Mouse (Mus musculus) hindbrain, embryonic 10.5 days (tissue): Measurements from ENCODE around the gene Zbtb48. TPM values are rescaled to one million over a fixed set of nuclear protein-coding genes. Genes with fewer than 3 reads are reported as not detected.

ENCODE experiments used
- DNase-seq: peaks from one replicate; pipeline ENCODE4 v3.0.0-alpha.2; 2017; ENCODE audit warnings: low spot score
- H3K27ac ChIP-seq: fragments of 300-500 bp; sonication (generic); 2 replicates; pipeline ENCODE4 v1.5.1; 2016; ENCODE audit warnings: mild to moderate bottlenecking, moderate library complexity
- H3K27me3 ChIP-seq: fragments of 300-500 bp; sonication (generic); 2 replicates; pipeline ENCODE4 v1.6.1; 2016; ENCODE audit warnings: mild to moderate bottlenecking; ENCODE audit not compliant: poor library complexity, insufficient read depth, severe bottlenecking
- H3K36me3 ChIP-seq: fragments of 300-500 bp; sonication (generic); 2 replicates; pipeline ENCODE4 v1.6.1; 2016; ENCODE audit warnings: mild to moderate bottlenecking, moderate library complexity
- H3K4me1 ChIP-seq: fragments of 300-500 bp; sonication (generic); replicated peaks from 2 replicates; pipeline ENCODE4 v1.6.1; 2016; ENCODE audit warnings: mild to moderate bottlenecking
- H3K4me3 ChIP-seq: fragments of 300-500 bp; sonication (generic); 2 replicates; pipeline ENCODE4 v1.5.1; 2016; ENCODE audit warnings: mild to moderate bottlenecking, moderate library complexity
- H3K9me3 ChIP-seq: fragments of 300-500 bp; sonication (generic); 2 replicates; pipeline ENCODE4 v1.6.1; 2016; ENCODE audit warnings: mild to moderate bottlenecking, moderate library complexity
- WGBS: fragments of 180-500 bp; shearing (Covaris S2); methylation state at CpG from one replicate; pipeline ENCODE4 v1.1.7; 2016; 5-methylcytosine and 5-hydroxymethylcytosine counted together
- polyA plus RNA-seq: library from polyadenylated mRNA; unstranded; fragments of >200 nt; fragmentation: Nextera tagmentation; extraction: Ambion mirVana; gene quantifications from 2 replicates; pipeline ENCODE4 v1.2.1, GENCODE M21; 2016

The Zbtb48 gene
- polyA plus RNA-seq, 1 experiment from 2014 or later = 25.9 TPM

DNA sequence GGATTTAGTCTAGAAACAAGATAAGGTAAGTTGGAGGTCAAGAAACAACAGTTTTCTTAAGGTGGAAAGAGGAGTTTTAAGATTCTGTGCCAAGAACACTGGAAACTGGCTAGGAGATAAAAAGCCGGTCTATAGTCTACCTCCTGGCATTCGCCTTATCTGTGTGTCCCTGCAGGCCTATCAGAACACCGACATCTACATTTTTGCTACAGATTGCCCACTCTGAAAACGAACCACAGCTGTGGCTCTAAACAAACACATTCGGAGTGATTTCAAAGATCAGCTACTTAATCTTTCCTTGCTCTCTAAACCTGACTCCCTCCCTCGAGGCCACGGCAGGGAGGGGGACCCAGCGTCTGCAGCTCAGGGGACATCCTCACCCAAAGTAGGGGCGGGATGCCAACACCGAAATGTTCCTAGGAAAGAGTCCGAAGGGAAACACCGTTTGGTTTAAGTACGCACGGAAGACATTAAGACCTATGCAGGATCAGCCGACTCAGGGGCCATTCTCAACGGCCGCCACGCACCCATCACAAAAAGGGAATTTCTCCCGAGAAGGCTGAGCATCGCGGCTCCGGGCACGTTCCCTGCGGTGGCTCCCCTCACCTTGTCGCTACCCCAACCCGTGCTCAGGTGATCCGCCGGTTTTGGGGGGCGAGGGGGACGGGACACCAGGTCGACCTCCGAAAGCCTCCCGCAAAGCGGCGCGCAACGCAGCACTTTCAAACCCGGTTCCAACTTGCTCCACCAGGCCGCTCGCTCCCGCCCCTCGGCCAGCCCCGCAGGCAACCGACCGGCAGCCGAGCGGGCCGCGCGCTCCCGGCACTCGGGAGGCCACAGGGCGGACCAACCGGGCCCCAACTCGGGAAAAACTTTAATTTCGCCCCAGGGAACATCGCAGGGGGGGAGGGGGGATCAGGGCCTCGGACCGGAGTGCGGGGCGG, 33.0 kb downstream of the Zbtb48 start:
- Histone ChIP-seq H3K4me1 (peaks cover 40% of the 10 kb centered on the region), H3K9me3 (no peaks in the 10 kb centered on the region), H3K27ac (peak overlapping the region; percentile 96), H3K36me3 (peaks cover 39% of the 10 kb centered on the region), H3K4me3 (peak overlapping the region; percentile 99), H3K27me3 (0 out of 2 replicates have a peak, but pooled peaks cover 5% of the 10 kb centered on the region)
- WGBS = 1% methylated on average over 61 of the region's 61 CpGs
- peak; percentile 61 for DNase-seq

DNA sequence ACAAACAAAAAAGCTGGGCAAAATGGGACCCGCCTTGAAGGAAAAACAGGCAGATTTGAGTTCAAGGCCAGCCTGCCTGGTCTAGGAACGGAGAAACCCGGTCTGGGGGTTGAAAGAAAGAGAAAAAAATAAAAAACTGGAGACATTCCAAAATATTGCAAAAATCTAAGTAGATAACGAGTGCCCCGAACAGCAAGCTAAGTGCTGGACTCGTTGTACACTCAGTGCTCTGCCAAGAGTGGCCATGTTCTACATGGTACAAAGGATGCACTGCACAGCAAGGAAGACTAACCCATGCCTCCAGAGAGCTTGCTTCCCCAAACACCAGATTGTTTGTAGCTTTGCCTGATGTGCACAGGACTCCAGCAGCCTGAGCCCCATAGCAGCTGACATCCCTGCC, 34.4 kb downstream of the Zbtb48 start:
- no peak overlapping the region for H3K4me3 ChIP-seq
- no peak overlapping the region for H3K27ac ChIP-seq
- no peak for DNase-seq
- no peaks in the 10 kb centered on the region for H3K9me3 ChIP-seq
- peaks cover 39% of the 10 kb centered on the region for H3K36me3 ChIP-seq
- H3K4me1 ChIP-seq = peaks cover 54% of the 10 kb centered on the region
- 0 out of 2 replicates have a peak, but pooled peaks cover 5% of the 10 kb centered on the region for H3K27me3 ChIP-seq
- 92% methylated on average over 6 of the region's 6 CpGs for whole genome bisulfite sequencing

DNA sequence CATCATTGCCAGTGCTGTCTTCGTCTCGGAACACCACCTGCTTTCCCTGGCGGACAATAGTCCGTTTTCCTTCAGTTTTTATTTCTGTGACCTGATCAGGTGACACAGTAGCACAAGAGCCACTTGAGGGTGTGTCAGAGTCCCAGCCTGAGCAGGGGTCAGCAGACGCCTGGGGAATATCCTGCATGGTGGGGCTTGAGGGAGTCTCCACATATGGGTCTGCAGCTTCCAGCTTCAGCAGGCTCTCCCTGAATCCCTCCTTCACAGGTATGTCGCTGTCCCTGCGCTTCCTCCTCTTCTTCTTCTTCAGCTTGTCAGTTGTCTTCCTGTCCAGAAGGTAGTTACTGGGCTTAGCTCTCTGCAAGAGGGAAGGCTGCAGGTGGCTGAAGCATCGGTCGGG, 35.4 kb downstream of the Zbtb48 start:
- H3K4me1 ChIP-seq = peaks cover 56% of the 10 kb centered on the region
- no peak for DNase-seq
- no peaks in the 10 kb centered on the region for H3K27me3 ChIP-seq
- peaks cover 39% of the 10 kb centered on the region for H3K36me3 ChIP-seq
- no peaks in the 10 kb centered on the region for H3K9me3 ChIP-seq
- no peak overlapping the region for H3K4me3 ChIP-seq
- 94% methylated on average over 9 of the region's 9 CpGs for WGBS
- no peak overlapping the region for H3K27ac ChIP-seq

DNA sequence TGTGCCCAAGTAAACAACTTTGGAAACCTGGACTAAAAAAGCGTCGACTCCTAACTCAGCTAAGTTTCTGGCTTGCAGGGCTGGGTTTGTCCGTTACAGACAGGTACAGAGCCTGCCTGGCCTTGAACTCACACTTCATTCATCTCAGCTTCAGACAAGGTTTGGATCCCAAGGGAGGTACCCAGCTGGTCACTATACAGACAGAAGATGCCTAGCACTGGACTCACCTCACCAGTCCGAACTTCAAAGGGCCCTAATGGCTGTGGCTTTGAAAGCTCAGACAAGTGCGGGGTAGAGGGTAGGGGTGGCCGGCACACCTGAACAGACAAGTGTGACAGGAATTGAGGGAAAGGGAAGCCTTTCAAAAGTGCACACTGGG, 38.4 kb downstream of the Zbtb48 start:
- no peaks in the 10 kb centered on the region for H3K27me3 ChIP-seq
- peaks cover 51% of the 10 kb centered on the region for H3K36me3 ChIP-seq
- DNase-seq = no peak
- peak overlapping the region; percentile 96; the same call in 1 of the 2 replicates for H3K27ac ChIP-seq
- H3K4me3 ChIP-seq = peak overlapping the region; percentile 93
- 28% methylated on average over 6 of the region's 6 CpGs for WGBS
- no peaks in the 10 kb centered on the region for H3K9me3 ChIP-seq
- peaks cover 62% of the 10 kb centered on the region for H3K4me1 ChIP-seq

DNA sequence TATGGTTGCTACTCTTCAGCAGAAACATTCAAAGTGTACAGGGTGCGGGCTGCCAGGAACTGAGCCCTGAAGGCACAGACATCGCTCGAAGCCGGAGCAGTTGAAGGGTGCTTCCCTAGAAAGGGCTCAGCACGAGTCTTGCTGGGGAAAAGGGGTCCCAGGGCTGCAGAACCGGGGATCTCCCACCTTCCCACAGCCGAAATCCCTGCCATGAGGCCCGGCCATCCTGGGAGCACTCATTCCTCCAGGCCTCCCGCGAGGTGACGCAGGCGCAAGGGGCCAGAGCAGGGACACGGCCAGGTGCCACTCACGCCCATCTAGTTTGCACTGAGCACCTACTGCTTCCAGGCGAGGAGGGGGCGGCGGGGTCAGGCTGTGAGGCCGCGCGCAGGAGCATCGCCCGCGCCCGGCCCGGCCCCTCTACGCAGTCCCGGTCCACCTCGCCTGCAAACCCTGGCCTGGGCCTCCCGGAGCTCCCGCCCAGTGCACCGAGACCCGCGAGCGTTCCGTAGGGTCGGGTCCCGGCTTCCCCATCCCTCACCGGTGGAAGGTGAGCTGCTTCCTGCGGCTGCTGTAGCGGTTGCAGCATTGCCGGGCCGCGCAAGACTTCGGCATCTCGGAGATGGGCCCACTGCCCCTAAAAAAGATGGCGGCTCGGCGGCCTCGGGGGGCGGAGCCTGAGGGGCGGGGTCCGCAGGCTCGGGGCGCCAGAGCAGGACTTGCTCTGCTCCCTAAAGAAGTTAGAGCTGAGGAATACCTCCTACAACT, 38.9 kb downstream of the Zbtb48 start, which contains the start of gene Thap3:
Thap3 (minus strand) TSS at position 656 of the 768 bp plus-strand sequence.
- Histone ChIP-seq H3K4me1 (peaks cover 62% of the 10 kb centered on the region), H3K27ac (peak within 1 kb of the TSS; percentile 96), H3K27me3 (no peaks in the 10 kb centered on the region), H3K4me3 (peak within 1 kb of the TSS; percentile 93), H3K36me3 (peaks cover 57% of the 10 kb centered on the region), H3K9me3 (no peaks in the 10 kb centered on the region)
- peak; percentile 83 for DNase-seq
- WGBS = 1% methylated on average over 54 of the region's 54 CpGs

DNA sequence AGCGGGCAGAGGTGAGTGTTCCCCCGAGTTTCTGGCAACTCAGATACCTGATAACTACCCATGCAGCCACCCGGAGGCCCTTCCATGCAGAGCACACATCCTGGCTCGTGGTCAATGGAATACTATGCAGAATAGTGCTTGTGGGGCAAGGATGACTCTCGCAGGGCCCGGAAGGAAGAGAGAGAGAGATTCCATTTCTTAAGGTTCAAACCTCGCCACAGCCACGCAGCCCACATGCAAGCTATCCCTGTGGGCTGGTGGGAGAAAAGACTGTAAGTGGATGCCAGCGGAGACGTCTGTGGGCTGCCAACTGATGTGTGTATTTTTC, 39.5 kb downstream of the Zbtb48 start:
- Histone ChIP-seq H3K9me3 (no peaks in the 10 kb centered on the region), H3K4me1 (peaks cover 62% of the 10 kb centered on the region), H3K27me3 (no peaks in the 10 kb centered on the region), H3K36me3 (peaks cover 58% of the 10 kb centered on the region), H3K4me3 (peak overlapping the region; percentile 93), H3K27ac (peak overlapping the region; percentile 96)
- DNase-seq = no peak
- WGBS = 31% methylated on average over 10 of the region's 10 CpGs

DNA sequence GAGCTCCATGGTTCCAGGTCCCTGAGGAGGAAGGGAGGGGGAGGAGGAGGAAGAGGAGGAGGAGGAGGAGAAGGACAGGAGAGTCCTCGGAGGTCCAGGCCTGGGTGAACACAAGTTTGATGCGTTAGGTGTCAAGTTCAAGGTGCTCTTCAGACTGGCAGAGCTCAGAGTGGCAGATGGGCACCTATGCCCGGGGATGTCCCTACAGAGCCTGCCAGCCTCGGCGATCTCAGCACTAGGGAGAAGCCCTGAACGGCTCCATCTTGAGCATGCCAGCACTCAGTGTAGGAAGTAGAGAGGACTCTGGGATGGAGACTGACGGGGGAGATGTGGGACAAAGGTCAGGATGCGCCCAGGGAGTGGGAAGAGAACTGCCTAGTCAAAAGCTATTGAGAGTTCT, 40.8 kb downstream of the Zbtb48 start:
- 65% methylated on average over 8 of the region's 8 CpGs for WGBS
- no peak for DNase-seq
- Histone ChIP-seq H3K4me3 (no peak overlapping the region), H3K27ac (no peak overlapping the region), H3K9me3 (no peaks in the 10 kb centered on the region), H3K4me1 (peaks cover 64% of the 10 kb centered on the region), H3K36me3 (peaks cover 58% of the 10 kb centered on the region), H3K27me3 (no peaks in the 10 kb centered on the region)

DNA sequence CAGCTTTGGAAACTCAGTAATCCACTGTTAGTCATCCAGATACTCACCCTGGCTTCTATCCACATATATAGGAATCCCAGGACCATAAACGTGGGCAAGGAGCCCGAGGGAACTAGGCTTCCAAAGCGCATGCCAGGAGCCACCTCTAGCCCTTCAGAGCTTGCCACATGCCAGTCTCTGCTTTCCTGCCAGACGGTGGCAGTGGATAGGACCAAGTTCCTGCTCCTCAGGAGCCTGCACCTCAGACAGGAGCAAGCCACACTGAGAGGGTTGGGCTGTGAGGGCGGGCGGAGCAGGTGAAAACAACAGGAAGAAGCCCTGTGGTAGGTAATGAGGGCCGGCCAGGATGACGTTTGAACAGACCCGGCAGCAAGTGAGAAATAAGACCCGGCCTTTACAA, 41.6 kb downstream of the Zbtb48 start:
- peak overlapping the region; percentile 45; the same call in 1 of the 2 replicates for H3K27ac ChIP-seq
- 41% methylated on average over 10 of the region's 10 CpGs for WGBS
- H3K36me3 ChIP-seq = peaks cover 58% of the 10 kb centered on the region
- DNase-seq = no peak
- peaks cover 67% of the 10 kb centered on the region for H3K4me1 ChIP-seq
- no peaks in the 10 kb centered on the region for H3K9me3 ChIP-seq
- H3K27me3 ChIP-seq = no peaks in the 10 kb centered on the region
- peak overlapping the region; percentile 18; the same call in 1 of the 2 replicates for H3K4me3 ChIP-seq

DNA sequence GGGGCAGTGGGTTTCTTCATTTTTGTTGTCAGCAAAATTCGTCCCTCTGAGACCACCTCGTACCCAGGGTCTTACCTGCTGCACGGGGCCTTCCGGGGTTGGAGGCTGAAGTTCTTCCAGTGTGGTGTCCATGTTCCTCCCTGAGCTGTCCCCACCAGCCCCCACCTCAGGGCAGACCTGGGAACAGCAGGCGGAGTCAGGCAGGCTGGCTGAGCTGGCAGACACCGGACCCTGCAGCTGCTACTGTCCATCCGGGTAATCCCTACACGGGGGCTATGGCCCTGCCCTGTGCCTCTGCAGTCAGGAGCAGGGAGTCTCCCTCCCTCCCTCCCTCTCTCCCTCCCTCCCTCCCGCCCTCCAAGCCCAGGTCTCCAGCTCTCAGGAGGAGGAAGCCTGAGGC, 43.9 kb downstream of the Zbtb48 start:
- no peak for DNase-seq
- Histone ChIP-seq H3K27ac (peak overlapping the region; percentile 50; the same call in 1 of the 2 replicates), H3K4me3 (no peak overlapping the region), H3K36me3 (peaks cover 67% of the 10 kb centered on the region), H3K27me3 (no peaks in the 10 kb centered on the region), H3K9me3 (no peaks in the 10 kb centered on the region), H3K4me1 (peaks cover 56% of the 10 kb centered on the region)
- 34% methylated on average over 8 of the region's 9 CpGs for WGBS

DNA sequence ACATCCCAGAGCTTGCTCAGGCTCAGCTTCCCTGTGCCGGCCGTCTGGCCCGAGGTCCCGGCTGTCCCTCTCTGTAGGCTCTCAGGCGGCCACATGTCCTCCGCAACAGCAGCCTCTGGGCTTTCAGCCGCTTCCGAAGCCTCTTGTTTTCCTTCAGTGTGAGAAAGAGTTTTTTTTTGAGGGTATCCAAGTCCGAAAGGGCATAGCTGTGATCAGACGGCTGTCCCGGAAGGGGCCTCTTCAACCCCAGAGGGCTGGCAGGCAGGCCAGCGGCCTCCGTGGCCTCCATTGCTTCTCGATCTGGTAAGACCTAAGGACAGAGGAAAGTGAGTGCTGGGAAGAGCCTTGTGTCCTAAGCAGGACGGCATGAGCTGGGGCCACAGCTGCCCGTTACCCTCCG, 44.4 kb downstream of the Zbtb48 start:
- H3K4me1 ChIP-seq = peaks cover 51% of the 10 kb centered on the region
- peak overlapping the region; percentile 50 for H3K27ac ChIP-seq
- no peak for DNase-seq
- 58% methylated on average over 17 of the region's 17 CpGs for WGBS
- no peak overlapping the region for H3K4me3 ChIP-seq
- peaks cover 71% of the 10 kb centered on the region for H3K36me3 ChIP-seq
- H3K27me3 ChIP-seq = no peaks in the 10 kb centered on the region
- H3K9me3 ChIP-seq = no peaks in the 10 kb centered on the region

DNA sequence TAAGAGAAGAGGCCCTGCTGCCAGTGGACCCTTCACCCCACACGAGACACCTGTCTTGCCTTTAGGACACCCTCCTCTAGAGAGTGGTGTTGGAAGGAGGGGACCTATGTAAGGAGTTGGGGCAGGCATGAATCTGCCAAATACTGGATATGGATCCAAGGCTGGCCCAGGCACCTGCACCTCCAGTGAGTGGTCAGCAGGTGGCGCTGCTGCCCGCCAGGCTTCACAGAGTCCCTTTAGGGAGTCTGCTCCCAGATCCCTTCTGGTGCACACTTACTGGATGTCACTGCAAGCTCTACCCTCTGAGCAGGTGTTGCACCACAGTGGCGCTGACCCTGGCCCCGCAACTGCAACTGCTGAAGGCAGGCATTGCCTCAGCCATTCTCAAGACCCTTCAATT, 46.1 kb downstream of the Zbtb48 start:
- no peaks in the 10 kb centered on the region for H3K9me3 ChIP-seq
- H3K4me1 ChIP-seq = peaks cover 34% of the 10 kb centered on the region
- 0 out of 2 replicates have a peak overlapping the region, but pooled peaks have one; percentile 9 for H3K4me3 ChIP-seq
- WGBS = 15% methylated on average over 5 of the region's 5 CpGs
- H3K27ac ChIP-seq = no peak overlapping the region
- peak; percentile 79 for DNase-seq
- H3K27me3 ChIP-seq = no peaks in the 10 kb centered on the region
- H3K36me3 ChIP-seq = peaks cover 88% of the 10 kb centered on the region

DNA sequence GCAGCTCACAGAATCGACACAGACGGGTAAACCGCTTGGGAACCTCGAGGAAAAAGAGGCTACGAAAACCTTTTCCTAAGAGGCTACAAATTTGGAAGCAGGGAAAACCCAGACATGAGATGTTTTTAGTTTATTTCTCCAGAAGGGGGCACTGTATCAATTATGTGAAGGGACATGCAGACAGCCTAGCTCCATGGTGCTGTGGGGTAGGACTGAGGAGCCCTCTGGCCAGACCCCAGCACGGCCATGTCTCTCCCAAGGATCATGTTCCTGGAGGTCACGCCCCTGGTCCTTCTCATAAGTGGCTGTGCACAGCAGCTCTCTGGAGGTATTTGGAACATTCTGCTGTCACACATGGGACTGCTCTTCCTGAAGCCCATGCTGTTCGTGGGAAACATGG, 46.8 kb downstream of the Zbtb48 start:
- Histone ChIP-seq H3K27ac (no peak overlapping the region), H3K36me3 (peaks cover 92% of the 10 kb centered on the region), H3K9me3 (no peaks in the 10 kb centered on the region), H3K4me3 (no peak overlapping the region), H3K27me3 (no peaks in the 10 kb centered on the region), H3K4me1 (peaks cover 27% of the 10 kb centered on the region)
- 83% methylated on average over 8 of the region's 8 CpGs for WGBS
- DNase-seq = no peak

DNA sequence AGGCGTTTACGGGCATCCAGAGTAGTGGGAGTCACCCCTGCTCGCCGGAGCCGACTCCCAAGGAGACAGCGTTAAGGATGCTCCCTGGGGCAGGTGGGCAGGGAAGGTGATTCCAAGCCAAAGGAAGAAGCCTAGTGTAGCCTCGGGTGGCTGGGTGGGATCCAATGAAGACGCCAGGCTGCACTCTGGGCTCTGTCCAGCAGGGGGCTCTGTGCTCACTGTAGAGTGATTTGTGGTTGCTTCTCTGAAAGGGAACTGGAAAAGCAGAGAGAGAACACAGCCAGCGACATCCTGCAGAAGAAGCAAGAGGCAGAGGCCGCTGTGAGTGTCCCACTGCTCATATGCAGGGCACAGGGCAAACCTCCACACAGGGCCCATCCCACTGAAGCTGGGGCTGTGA, 49.7 kb downstream of the Zbtb48 start:
- H3K9me3 ChIP-seq = peaks cover 7% of the 10 kb centered on the region; the same call in 1 of the 2 replicates
- DNase-seq = peak; percentile 85
- 53% methylated on average over 10 of the region's 10 CpGs for WGBS
- no peak overlapping the region for H3K4me3 ChIP-seq
- peaks cover 7% of the 10 kb centered on the region for H3K4me1 ChIP-seq
- H3K27ac ChIP-seq = no peak overlapping the region
- peaks cover 98% of the 10 kb centered on the region for H3K36me3 ChIP-seq
- H3K27me3 ChIP-seq = no peaks in the 10 kb centered on the region
